Mouse (Mus musculus): ENCODE measurements around the gene Slc44a1.

DNA sequence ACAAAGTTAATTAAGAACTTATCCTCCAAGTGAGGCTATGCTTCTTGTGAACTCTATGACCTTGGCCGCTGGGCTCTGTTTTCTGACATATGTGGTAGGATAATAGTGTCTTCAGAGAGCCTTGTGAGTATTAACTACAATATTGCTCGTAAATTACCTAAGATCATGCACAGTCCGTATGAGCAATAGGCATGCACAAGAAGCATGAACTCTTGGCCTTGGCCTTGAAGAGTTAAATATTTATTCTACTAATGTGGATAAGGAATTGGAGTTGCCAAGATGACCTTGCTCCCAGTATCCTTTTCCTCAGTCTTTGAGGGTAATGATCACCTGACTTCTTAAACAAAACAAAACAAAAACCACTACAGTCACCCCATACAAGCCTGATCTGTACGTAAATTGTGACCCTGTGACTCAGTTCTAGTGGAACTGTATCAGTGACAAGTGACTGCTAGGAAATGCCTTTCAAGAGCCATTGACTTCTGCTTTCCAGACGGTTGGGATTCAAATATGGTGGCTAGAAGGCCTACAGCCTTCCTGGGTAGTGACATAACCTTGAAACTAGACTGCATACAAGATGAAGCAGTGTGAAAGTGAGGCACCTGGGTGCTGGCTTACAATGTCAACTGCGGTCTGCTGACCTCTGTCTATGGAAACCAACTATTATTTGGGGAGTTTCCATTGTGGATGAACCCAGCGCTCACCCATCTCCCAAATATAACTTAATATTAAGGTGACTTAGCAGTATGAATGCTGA is 150.7 kb downstream of the Slc44a1 start:
- no peak for TF ChIP-seq CTCF (IDR thresholded peaks at IDR 0.05; ENCODE audit: low read depth, low read length)
- TF ChIP-seq POLR2A (IDR thresholded peaks at IDR 0.05; ENCODE audit: borderline replicate concordance, low read depth, low read length), result no peak
